Mouse (Mus musculus) liver, embryonic 14.5 days (tissue): Measurements from ENCODE around the gene 3110040M04Rik.
"Not testable (repeated sequence)": the region's sequence is repeated elsewhere in the genome, so short reads cannot be mapped to it uniquely, and the experiment has no call there.

Experiments used
- CTCF ChIP-seq: IDR thresholded peaks from 2 replicates; pipeline ENCODE4 v1.5.1; 2016; ENCODE audit warnings: antibody characterized with exemption, low read depth, control low read depth
- EP300 ChIP-seq: IDR thresholded peaks from 2 replicates; pipeline ENCODE4 v1.6.1; 2016; ENCODE audit warnings: antibody characterized with exemption, low read depth

DNA sequence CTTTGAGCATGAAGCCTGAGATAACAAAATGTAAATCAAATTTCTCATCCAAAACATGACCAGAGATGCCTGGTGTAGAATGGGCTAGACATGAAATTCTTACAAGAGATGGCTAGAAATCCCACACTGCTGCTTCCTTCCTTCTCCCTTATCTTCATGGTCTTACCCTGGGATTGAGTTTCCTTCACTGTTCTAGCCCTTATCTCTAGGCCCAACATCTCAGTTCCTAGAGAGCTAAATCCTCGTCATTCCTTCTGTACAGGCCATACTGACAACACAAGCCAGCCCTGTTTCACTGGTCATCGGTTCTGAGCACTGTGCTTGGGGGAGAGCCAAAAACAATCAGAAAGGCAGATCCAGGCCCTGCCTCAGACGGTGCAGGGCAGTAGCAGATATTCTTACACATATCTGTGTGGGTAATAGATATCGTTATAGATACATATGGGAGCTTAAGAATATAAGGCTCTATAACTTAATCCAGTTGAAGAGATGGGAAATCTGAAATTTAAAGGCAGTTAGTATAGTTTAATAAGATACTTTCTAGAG, 17.0 kb upstream of the 3110040M04Rik start:
- TF ChIP-seq CTCF, EP300: not testable (repeated sequence)
